Mouse (Mus musculus) intestine, embryonic 15.5 days (tissue): Measurements from ENCODE around the gene Neurl2. TPM values are rescaled to one million over a fixed set of nuclear protein-coding genes. Genes with fewer than 3 reads are reported as not detected.

Source experiments
- ATAC-seq: fragments of 200-750 bp; cut with Nextera tagmentation; 2 replicates; pipeline ENCODE4 v1.8.0; 2017; ENCODE audit warnings: moderate TSS enrichment, moderate library complexity
- H3K27ac ChIP-seq: fragments of 300-500 bp; sonication (generic); 2 replicates; pipeline ENCODE4 v1.5.1; 2015; ENCODE audit warnings: mild to moderate bottlenecking, inconsistent platforms
- H3K27me3 ChIP-seq: fragments of 300-500 bp; sonication (generic); replicated peaks from 2 replicates; pipeline ENCODE4 v1.6.1; 2015; ENCODE audit warnings: inconsistent platforms
- H3K36me3 ChIP-seq: fragments of 300-500 bp; sonication (generic); 2 replicates; pipeline ENCODE4 v1.6.1; 2015; ENCODE audit warnings: inconsistent platforms
- H3K4me1 ChIP-seq: fragments of 300-500 bp; sonication (generic); replicated peaks from 2 replicates; pipeline ENCODE4 v1.6.1; 2015; ENCODE audit warnings: inconsistent platforms
- H3K4me2 ChIP-seq: fragments of 300-500 bp; sonication (generic); replicated peaks from 2 replicates; pipeline ENCODE4 v1.6.1; 2015; ENCODE audit warnings: mild to moderate bottlenecking, inconsistent platforms
- H3K4me3 ChIP-seq: fragments of 300-500 bp; sonication (generic); replicated peaks from 2 replicates; pipeline ENCODE4 v1.5.1; 2015; ENCODE audit warnings: inconsistent platforms
- H3K9ac ChIP-seq: fragments of 300-500 bp; sonication (generic); 2 replicates; pipeline ENCODE4 v1.6.1; 2015; ENCODE audit warnings: inconsistent platforms
- H3K9me3 ChIP-seq: fragments of 300-500 bp; sonication (generic); 2 replicates; pipeline ENCODE4 v1.6.1; 2016; ENCODE audit warnings: inconsistent platforms
- WGBS: fragments of 180-500 bp; shearing (Covaris S2); methylation state at CpG from one replicate; pipeline ENCODE4 v1.1.7; 2015; 5-methylcytosine and 5-hydroxymethylcytosine counted together
- polyA plus RNA-seq: library from polyadenylated mRNA; unstranded; fragments of >200 nt; fragmentation: Nextera tagmentation; extraction: Ambion mirVana; gene quantifications from 2 replicates; pipeline ENCODE4 v1.2.1, GENCODE M21; 2015

Gene Neurl2
- polyA plus RNA-seq, 1 experiment from 2014 or later, result 6.8 TPM

- WGBS, result 90% methylated on average over 18 of the region's 18 CpGs
- Histone ChIP-seq H3K27ac (no peak overlapping the region), H3K4me2 (no peak overlapping the region), H3K4me1 (peaks cover 8% of the 10 kb centered on the region), H3K9me3 (no peaks in the 10 kb centered on the region), H3K27me3 (no peaks in the 10 kb centered on the region), H3K4me3 (no peak overlapping the region), H3K9ac (no peak overlapping the region), H3K36me3 (peaks cover 35% of the 10 kb centered on the region)
- no peak for ATAC-seq
These were observed 41.4 kb downstream of the Neurl2 start for GRCm38 (mm10) chr2:164791841-164792261.

GRCm38 (mm10) chr2:164790451-164790850 lies 42.8 kb downstream of the Neurl2 start:
- Histone ChIP-seq H3K4me1 (peaks cover 13% of the 10 kb centered on the region), H3K4me2 (no peak overlapping the region), H3K9ac (no peak overlapping the region), H3K4me3 (no peak overlapping the region), H3K36me3 (peaks cover 30% of the 10 kb centered on the region), H3K27ac (no peak overlapping the region), H3K9me3 (no peaks in the 10 kb centered on the region), H3K27me3 (no peaks in the 10 kb centered on the region)
- WGBS, result 69% methylated on average over 4 of the region's 4 CpGs
- no peak for ATAC-seq

- H3K4me1 ChIP-seq, result peaks cover 18% of the 10 kb centered on the region
- WGBS, result 61% methylated on average over 4 of the region's 4 CpGs
- H3K4me3 ChIP-seq, result no peak overlapping the region
- H3K27ac ChIP-seq, result no peak overlapping the region
- no peaks in the 10 kb centered on the region for H3K27me3 ChIP-seq
- H3K36me3 ChIP-seq, result peaks cover 24% of the 10 kb centered on the region
- H3K9ac ChIP-seq, result no peak overlapping the region
- H3K9me3 ChIP-seq, result no peaks in the 10 kb centered on the region
- no peak for ATAC-seq
- no peak overlapping the region for H3K4me2 ChIP-seq
These were observed 44.8 kb downstream of the Neurl2 start for GRCm38 (mm10) chr2:164788411-164788810.

GRCm38 (mm10) chr2:164787779-164788178 lies 45.5 kb downstream of the Neurl2 start:
- Histone ChIP-seq H3K4me2 (no peak overlapping the region), H3K9ac (no peak overlapping the region), H3K27ac (no peak overlapping the region), H3K9me3 (no peaks in the 10 kb centered on the region), H3K4me1 (peaks cover 18% of the 10 kb centered on the region), H3K27me3 (no peaks in the 10 kb centered on the region), H3K4me3 (no peak overlapping the region), H3K36me3 (peaks cover 24% of the 10 kb centered on the region)
- no peak for ATAC-seq
- 79% methylated on average over 10 of the region's 10 CpGs for WGBS

- Histone ChIP-seq H3K4me1 (peaks cover 18% of the 10 kb centered on the region), H3K4me3 (peak overlapping the region; percentile 55; the same call in 1 of the 2 replicates), H3K4me2 (peak overlapping the region; percentile 86), H3K9ac (no peak overlapping the region), H3K27me3 (no peaks in the 10 kb centered on the region), H3K9me3 (no peaks in the 10 kb centered on the region), H3K27ac (no peak overlapping the region), H3K36me3 (peaks cover 16% of the 10 kb centered on the region)
- ATAC-seq, result no peak
- 86% methylated on average over 3 of the region's 3 CpGs for WGBS
These were observed 46.2 kb downstream of the Neurl2 start for GRCm38 (mm10) chr2:164787032-164787431.

- H3K4me2 ChIP-seq, result peak overlapping the region; percentile 86
- H3K27me3 ChIP-seq, result no peaks in the 10 kb centered on the region
- H3K27ac ChIP-seq, result peak overlapping the region; percentile 80
- peak; percentile 8; the same call in 1 of the 2 replicates for ATAC-seq
- no peaks in the 10 kb centered on the region for H3K9me3 ChIP-seq
- H3K4me1 ChIP-seq, result peaks cover 18% of the 10 kb centered on the region
- H3K36me3 ChIP-seq, result peaks cover 10% of the 10 kb centered on the region
- peak overlapping the region; percentile 67 for H3K9ac ChIP-seq
- H3K4me3 ChIP-seq, result peak overlapping the region; percentile 55
- WGBS, result 10% methylated on average over 15 of the region's 15 CpGs
These were observed 46.8 kb downstream of the Neurl2 start for GRCm38 (mm10) chr2:164786388-164786885.

- peaks cover 18% of the 10 kb centered on the region for H3K4me1 ChIP-seq
- H3K4me3 ChIP-seq, result peak within 1 kb of the TSS; percentile 55
- ATAC-seq, result peak; percentile 96
- H3K27ac ChIP-seq, result peak within 1 kb of the TSS; percentile 80
- peak within 1 kb of the TSS; percentile 67 for H3K9ac ChIP-seq
- H3K9me3 ChIP-seq, result no peaks in the 10 kb centered on the region
- H3K36me3 ChIP-seq, result peaks cover 4% of the 10 kb centered on the region; the same call in 1 of the 2 replicates
- no peaks in the 10 kb centered on the region for H3K27me3 ChIP-seq
- H3K4me2 ChIP-seq, result peak within 1 kb of the TSS; percentile 86
- under 1% methylated on average over 87 of the region's 89 CpGs for WGBS
These were observed 47.5 kb downstream of the Neurl2 start, which contains the start of gene Snx21 for GRCm38 (mm10) chr2:164785481-164786387. Gene Snx21 (plus strand): TSS chr2:164785823.

GRCm38 (mm10) chr2:164784869-164785420 lies 48.3 kb downstream of the Neurl2 start:
- 4% methylated on average over 7 of the region's 7 CpGs for WGBS
- H3K27me3 ChIP-seq, result no peaks in the 10 kb centered on the region
- peak overlapping the region; percentile 86 for H3K4me2 ChIP-seq
- H3K4me1 ChIP-seq, result peaks cover 18% of the 10 kb centered on the region
- H3K9ac ChIP-seq, result peak overlapping the region; percentile 67
- H3K27ac ChIP-seq, result peak overlapping the region; percentile 80
- peak; percentile 3; the same call in 1 of the 2 replicates for ATAC-seq
- peak overlapping the region; percentile 55 for H3K4me3 ChIP-seq
- no peaks in the 10 kb centered on the region for H3K9me3 ChIP-seq
- H3K36me3 ChIP-seq, result peaks cover 4% of the 10 kb centered on the region; the same call in 1 of the 2 replicates

GRCm38 (mm10) chr2:164783926-164784581 lies 49.2 kb downstream of the Neurl2 start:
- Histone ChIP-seq H3K4me1 (peaks cover 18% of the 10 kb centered on the region), H3K27me3 (no peaks in the 10 kb centered on the region), H3K27ac (no peak overlapping the region), H3K4me2 (peak overlapping the region; percentile 86; the same call in 1 of the 2 replicates), H3K9ac (no peak overlapping the region), H3K36me3 (no peaks in the 10 kb centered on the region), H3K9me3 (no peaks in the 10 kb centered on the region), H3K4me3 (no peak overlapping the region)
- 72% methylated on average over 7 of the region's 7 CpGs for WGBS
- no peak for ATAC-seq

GRCm38 (mm10) chr2:164781876-164782275 lies 51.4 kb downstream of the Neurl2 start:
- Histone ChIP-seq H3K36me3 (no peaks in the 10 kb centered on the region), H3K4me1 (peaks cover 10% of the 10 kb centered on the region), H3K4me3 (no peak overlapping the region), H3K4me2 (no peak overlapping the region), H3K9ac (no peak overlapping the region), H3K9me3 (no peaks in the 10 kb centered on the region), H3K27ac (no peak overlapping the region), H3K27me3 (no peaks in the 10 kb centered on the region)
- WGBS, result 74% methylated on average over 4 of the region's 4 CpGs
- no peak for ATAC-seq
